ENCODE assay signal across 22 mouse cellular contexts in genomic region chr8:114479749-114480148, GRCm38 (mm10). TPM values are rescaled to one million over a fixed set of nuclear protein-coding genes. Genes with fewer than 3 reads are reported as not detected.
DNase-seq lines count a peak whose midpoint lies in the region; ATAC-seq lines count a peak whose summit lies in the region.
"Had no signal": no experiment of that assay in that cellular context is flagged by ENCODE, and none has a peak within 500 bp of the region (broad histone marks: within the 10 kb centered on the region; RNA-seq: fewer than 3 reads in every experiment).

No protein-coding gene starts in this region.

- H3K4me2 ChIP-seq in intestine, embryonic 16.5 days (ENCODE audit: low read depth, low read length), result no peak overlapping the region
- no peak overlapping the region for H3K4me2 ChIP-seq in kidney, embryonic 14.5 days (replicated peaks; ENCODE audit: low read depth, low read length)
- H3K4me2 ChIP-seq: embryonic facial prominence, embryonic 13.5 days; forebrain, embryonic 15.5 days; heart, embryonic 15.5 days; limb, embryonic 15.5 days; stomach, embryonic 15.5 days had no signal

- no peak overlapping the region for H3K4me3 ChIP-seq in intestine, embryonic 16.5 days (ENCODE audit: low read length)
- H3K4me3 ChIP-seq in kidney, embryonic 14.5 days (ENCODE audit: low read length), result no peak overlapping the region
- no peak overlapping the region for H3K4me3 ChIP-seq in forebrain, embryonic 10.5 days
- H3K4me3 ChIP-seq: embryonic facial prominence, embryonic 13.5 days; forebrain, embryonic 15.5 days; heart, embryonic 15.5 days; limb, embryonic 15.5 days; megakaryocyte, embryonic 14.5 days; myocyte; stomach, embryonic 15.5 days had no signal

- peaks cover 7% of the 10 kb centered on the region for H3K4me1 ChIP-seq in intestine, embryonic 16.5 days (ENCODE audit: control insufficient read depth, insufficient read depth, low read length)
- 0 out of 2 replicates have a peak, but pooled peaks cover 4% of the 10 kb centered on the region for H3K4me1 ChIP-seq in kidney, embryonic 14.5 days (ENCODE audit: control insufficient read depth, insufficient read depth, low read length)
- peaks cover 6% of the 10 kb centered on the region for H3K4me1 ChIP-seq in forebrain, embryonic 10.5 days
- H3K4me1 ChIP-seq: forebrain, embryonic 15.5 days; limb, embryonic 15.5 days had no signal

- no peaks in the 10 kb centered on the region for H3K9me3 ChIP-seq in intestine, embryonic 16.5 days (ENCODE audit: control insufficient read depth, low read length)
- no peaks in the 10 kb centered on the region; the same call in 1 of the 2 replicates for H3K9me3 ChIP-seq in kidney, embryonic 14.5 days (ENCODE audit: control insufficient read depth, low read length)
- H3K9me3 ChIP-seq in forebrain, embryonic 10.5 days, result no peaks in the 10 kb centered on the region
- H3K9me3 ChIP-seq: embryonic facial prominence, embryonic 13.5 days; forebrain, embryonic 15.5 days; heart, embryonic 15.5 days; limb, embryonic 15.5 days; stomach, embryonic 15.5 days had no signal

- no peak overlapping the region for H3K27ac ChIP-seq in intestine, embryonic 16.5 days (ENCODE audit: low read length)
- no peak overlapping the region for H3K27ac ChIP-seq in kidney, embryonic 14.5 days (ENCODE audit: low read depth, low read length)
- no peak overlapping the region for H3K27ac ChIP-seq in forebrain, embryonic 10.5 days
- H3K27ac ChIP-seq: embryonic facial prominence, embryonic 13.5 days; forebrain, embryonic 15.5 days; heart, embryonic 15.5 days; limb, embryonic 15.5 days; stomach, embryonic 15.5 days had no signal

- ATAC-seq in intestine, embryonic 16.5 days, result peak; percentile 95
- peak; percentile 50; the same call in 1 of the 2 replicates for ATAC-seq in kidney, embryonic 14.5 days (ENCODE audit: low FRiP score, low TSS enrichment)
- ATAC-seq: forebrain, embryonic 15.5 days; hindbrain, embryonic 16.5 days; lung, postnatal 0 days had no signal

- DNase-seq in kidney, postnatal 36 days, result peak; percentile 25 to 46
- DNase-seq in yolk sac, embryonic 10.5 days (ENCODE audit: low spot score), result peak; percentile 82
- no peak for DNase-seq in cerebellum, postnatal 14 days
- no peak for DNase-seq in forebrain, embryonic 10.5 days (ENCODE audit: extremely low spot score, low spot score)
- no peak for DNase-seq in spleen, postnatal 14 days (ENCODE audit: low spot score in 2 of 2)
- DNase-seq: cerebellum, adult 9-10 months; gastrocnemius, postnatal 25 days; layer of hippocampus, postnatal 36 days; midbrain, embryonic 14.5 days; right cerebral cortex, postnatal 25 days; thymus, adult 2 months had no signal

- H3K27me3 ChIP-seq in intestine, embryonic 16.5 days (replicated peaks; ENCODE audit: control insufficient read depth, insufficient read depth, low read length), result no peaks in the 10 kb centered on the region
- no peaks in the 10 kb centered on the region for H3K27me3 ChIP-seq in kidney, embryonic 14.5 days (ENCODE audit: control insufficient read depth, insufficient read depth, low read length)
- no peaks in the 10 kb centered on the region for H3K27me3 ChIP-seq in forebrain, embryonic 10.5 days (ENCODE audit: poor library complexity, severe bottlenecking)
- H3K27me3 ChIP-seq: embryonic facial prominence, embryonic 13.5 days; forebrain, embryonic 15.5 days; heart, embryonic 15.5 days; limb, embryonic 15.5 days; megakaryocyte, embryonic 14.5 days; stomach, embryonic 15.5 days had no signal

- no peaks in the 10 kb centered on the region for H3K36me3 ChIP-seq in intestine, embryonic 16.5 days (ENCODE audit: control insufficient read depth, insufficient read depth, low read length)
- H3K36me3 ChIP-seq in kidney, embryonic 14.5 days (ENCODE audit: control insufficient read depth, insufficient read depth, low read length), result no peaks in the 10 kb centered on the region
- no peaks in the 10 kb centered on the region for H3K36me3 ChIP-seq in forebrain, embryonic 10.5 days (replicated peaks)
- H3K36me3 ChIP-seq: embryonic facial prominence, embryonic 13.5 days; forebrain, embryonic 15.5 days; heart, embryonic 15.5 days; limb, embryonic 15.5 days; stomach, embryonic 15.5 days had no signal

- H3K9ac ChIP-seq in intestine, embryonic 16.5 days (ENCODE audit: low read depth, low read length), result no peak overlapping the region
- H3K9ac ChIP-seq in kidney, embryonic 14.5 days (ENCODE audit: low read depth, low read length), result no peak overlapping the region
- H3K9ac ChIP-seq: embryonic facial prominence, embryonic 13.5 days; forebrain, embryonic 15.5 days; heart, embryonic 15.5 days; limb, embryonic 15.5 days; stomach, embryonic 15.5 days had no signal

- WGBS in intestine, embryonic 16.5 days, result 68% methylated on average over 8 of the region's 8 CpGs
- 70% methylated on average over 8 of the region's 8 CpGs for WGBS in kidney, embryonic 14.5 days
- 86% methylated on average over 8 of the region's 8 CpGs for WGBS in forebrain, embryonic 10.5 days

RNA-seq across cellular contexts. Expression of gene Wwox, which starts 40.3 kb away (rescaled TPM):
- 10.9 and 12.8 TPM in 2 replicates for polyA plus RNA-seq in intestine, embryonic 16.5 days (2015; fragmentation: Nextera tagmentation; extraction: Ambion mirVana)
- polyA plus RNA-seq in kidney, embryonic 14.5 days (2014; fragmentation: Nextera tagmentation; extraction: Ambion mirVana), result 12.9 and 17.0 TPM in 2 replicates
- 11.5 and 12.1 TPM in 2 replicates for polyA plus RNA-seq in forebrain, embryonic 10.5 days (2016; fragmentation: Nextera tagmentation; extraction: Ambion mirVana)

Comparison
In these comparisons a context has a peak if more than half of its experiments do, and no peak if none do; other contexts are left out.
1. DNase-seq: peak in kidney, postnatal 36 days (2 of 2) and yolk sac, embryonic 10.5 days (single experiment); none in cerebellum, postnatal 14 days (0 of 2), forebrain, embryonic 10.5 days (single experiment) and spleen, postnatal 14 days (0 of 2).